Mouse (Mus musculus): Measurements from ENCODE around the gene Cryz.

The Cryz gene

DNA sequence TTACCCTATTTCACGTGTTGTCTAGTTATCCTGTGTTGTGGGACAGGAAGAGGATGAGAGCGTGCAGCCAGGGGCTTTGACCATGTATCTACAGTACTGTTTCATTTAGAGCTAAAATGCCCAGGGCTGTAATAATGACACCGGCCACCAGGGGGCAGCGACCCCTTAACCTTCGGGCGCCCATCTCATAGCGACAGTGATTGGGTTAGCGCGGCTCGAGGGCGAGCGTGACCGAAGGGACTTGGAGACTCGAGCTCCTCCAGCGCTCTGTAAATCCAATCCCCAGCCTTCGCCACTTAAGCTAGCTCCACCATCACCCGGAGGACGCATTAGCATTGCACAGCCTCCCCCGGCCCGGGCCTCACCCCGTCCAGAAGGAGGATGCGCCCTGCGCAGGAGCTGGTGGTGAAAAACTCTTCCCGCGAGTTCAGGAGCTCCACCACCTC, at the start of gene Cryz:
Gene Cryz (plus strand): TSS at position 224 of the 446 bp plus-strand sequence.
- DNase-seq (ENCODE audit: low spot score in 2 of 2): peak; percentile 87

GRCm38 (mm10) chr3:154547549-154548426, 48.7 kb upstream of the Cryz start:
- no peak for DNase-seq (ENCODE audit: low spot score in 2 of 2)

GRCm38 (mm10) chr3:154548868-154549301, 47.6 kb upstream of the Cryz start:
- DNase-seq (ENCODE audit: low spot score in 2 of 2): no peak

- no peak for DNase-seq (ENCODE audit: low spot score in 2 of 2)
These were observed 46.0 kb upstream of the Cryz start for GRCm38 (mm10) chr3:154550326-154551034.

DNA sequence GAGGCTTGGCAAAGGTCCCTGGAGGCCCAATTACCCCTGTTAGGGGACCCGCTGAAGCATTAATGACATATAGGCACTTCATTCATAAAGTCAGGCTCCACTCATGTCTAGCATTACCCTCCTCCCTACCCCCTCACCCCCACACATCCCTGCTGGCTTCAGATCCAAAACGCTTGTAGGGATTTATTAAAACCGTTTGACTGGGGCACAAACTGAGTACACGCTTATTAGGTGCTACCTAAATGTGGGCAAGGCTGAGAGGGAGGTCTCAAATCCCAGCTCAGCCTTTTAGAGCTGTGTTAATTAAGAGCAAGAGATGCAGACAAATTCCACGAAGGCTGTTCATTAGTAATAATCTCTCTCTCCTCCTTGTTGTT, 45.5 kb upstream of the Cryz start:
- DNase-seq (ENCODE audit: low spot score in 2 of 2): no peak

DNA sequence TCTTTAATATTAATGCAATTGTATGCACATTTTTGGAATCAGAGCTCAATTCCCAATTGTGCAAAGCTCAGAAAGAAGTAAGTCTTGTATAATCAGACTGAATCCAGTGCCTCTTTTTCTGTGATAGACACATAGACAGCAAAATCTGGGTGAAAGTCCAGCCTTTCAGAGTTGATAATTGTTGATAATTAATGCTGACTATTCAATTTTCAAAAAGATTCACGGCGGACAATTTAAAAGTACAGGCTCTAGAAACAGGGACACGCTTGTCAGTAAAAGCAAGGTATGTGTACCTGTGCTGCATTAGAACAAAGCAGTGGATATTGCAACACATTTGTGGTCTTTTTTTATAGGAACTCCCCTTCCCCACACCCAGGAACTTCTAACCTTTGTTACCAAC, 34.3 kb upstream of the Cryz start:
- no peak for DNase-seq (ENCODE audit: low spot score in 2 of 2)

DNA sequence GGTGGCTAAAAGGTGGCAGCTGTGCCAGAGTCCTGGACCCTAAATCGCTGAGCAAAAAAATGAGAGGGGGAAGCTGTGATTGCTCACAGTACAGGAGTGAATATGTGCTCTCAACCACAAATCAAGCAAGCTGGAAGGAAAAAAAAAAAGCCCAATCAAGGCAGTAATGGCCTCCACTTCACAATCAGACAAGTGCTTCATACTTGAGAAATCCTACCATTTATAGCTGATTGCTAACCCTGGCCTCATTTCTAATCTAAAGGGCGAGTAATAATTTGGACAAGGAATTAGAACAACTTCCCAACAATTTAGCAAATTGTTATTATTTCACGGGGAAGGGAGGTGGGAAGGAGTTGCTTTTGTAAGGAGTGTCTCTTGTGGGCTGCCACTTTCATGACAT, 31.1 kb upstream of the Cryz start:
- DNase-seq (ENCODE audit: low spot score in 2 of 2): no peak

DNA sequence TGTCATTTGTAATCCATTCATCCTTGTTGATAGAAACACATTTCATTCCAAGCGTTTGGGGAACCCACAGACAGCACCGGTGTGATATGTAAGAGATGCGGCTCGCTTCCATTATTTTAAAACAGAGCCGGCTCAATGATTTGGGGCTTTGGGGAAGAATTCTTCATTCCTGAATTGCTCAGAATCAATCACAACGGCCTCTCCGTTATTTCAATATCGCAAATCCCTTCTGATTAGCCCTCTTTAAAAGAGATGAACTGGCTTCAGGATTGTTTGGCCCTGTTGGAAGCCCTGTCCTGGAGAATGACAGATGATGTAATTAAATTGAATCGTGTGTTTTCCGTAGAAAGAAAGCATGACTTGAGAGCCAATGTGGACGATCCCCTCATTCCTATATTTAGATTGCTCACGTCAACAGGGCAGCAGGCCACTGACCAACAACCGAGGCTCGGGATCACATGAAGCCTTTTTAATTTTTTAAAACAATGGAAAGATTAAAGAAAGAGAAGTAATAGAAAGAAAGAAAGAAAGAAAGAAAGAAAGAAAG, 26.4 kb upstream of the Cryz start:
- DNase-seq (ENCODE audit: low spot score in 2 of 2): no peak

DNA sequence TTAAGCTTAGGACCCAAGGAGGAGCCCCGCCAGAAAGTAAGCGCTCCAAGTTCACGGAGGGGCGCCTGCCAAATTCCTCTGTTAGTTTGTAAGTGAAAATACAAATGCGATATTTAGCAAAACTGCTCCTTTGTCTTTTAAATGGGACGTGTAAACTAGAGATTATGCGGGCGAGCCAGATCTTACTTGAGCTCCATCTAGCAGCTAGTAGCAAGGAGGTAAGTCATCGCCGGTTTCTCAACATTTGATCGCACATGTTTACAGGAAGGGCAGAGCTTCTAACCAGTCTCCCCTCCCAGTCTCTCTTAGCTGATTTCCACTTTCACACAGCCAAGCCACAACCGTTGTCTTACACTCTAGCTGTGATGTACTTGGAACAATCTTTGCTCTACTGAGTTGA, 25.7 kb upstream of the Cryz start:
- no peak for DNase-seq (ENCODE audit: low spot score in 2 of 2)

DNA sequence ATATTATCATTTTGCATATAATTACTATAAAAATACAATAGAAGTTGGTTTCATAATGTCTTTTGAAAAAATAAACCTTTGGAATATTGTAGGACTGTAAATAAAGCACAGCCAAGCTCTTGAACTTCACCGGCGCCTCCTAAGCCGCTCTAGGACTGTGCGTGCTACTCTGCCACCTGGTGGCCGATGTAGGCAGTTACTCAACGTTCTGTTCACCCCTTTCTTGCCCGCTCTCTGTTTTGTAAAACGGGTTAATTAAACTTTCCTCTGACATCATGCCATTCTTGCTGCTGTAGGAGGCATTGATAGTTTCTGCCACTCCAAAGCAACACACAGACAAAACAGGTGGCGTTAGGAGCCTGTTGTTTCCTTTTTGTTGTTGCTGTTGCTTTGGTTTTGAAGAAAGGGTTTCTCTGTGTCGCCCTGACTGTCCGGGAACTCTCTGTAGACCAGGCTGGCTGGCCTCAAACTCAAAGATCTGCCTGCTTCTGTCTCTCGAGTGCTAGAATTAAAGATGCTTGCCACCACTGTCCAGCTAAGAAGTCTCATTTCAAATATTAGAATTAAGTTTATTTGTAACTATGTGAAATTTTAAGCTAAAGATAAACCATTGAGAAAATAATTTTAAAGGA, 24.1 kb upstream of the Cryz start:
- DNase-seq (ENCODE audit: low spot score in 2 of 2): peak; percentile 26 to 60

DNA sequence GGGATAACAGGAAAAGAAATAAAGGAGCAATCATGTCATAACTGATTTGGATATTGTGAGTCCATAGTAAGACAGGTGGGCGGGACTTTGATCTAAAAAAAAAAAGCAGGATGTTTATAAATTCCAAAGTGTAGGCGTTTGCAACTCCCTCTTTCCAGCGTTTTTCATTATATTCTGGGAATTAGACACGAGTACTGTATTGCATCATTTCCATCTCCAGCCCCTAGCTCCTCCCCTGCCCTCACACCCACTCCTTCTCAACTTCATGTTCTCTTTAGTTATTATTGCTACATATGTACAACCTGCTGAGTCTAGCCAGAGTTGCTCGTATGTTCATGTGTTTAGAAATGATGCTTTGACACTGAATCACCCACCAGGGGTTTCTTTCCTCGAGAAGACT, 22.8 kb upstream of the Cryz start:
- no peak for DNase-seq (ENCODE audit: low spot score in 2 of 2)

GRCm38 (mm10) chr3:154577895-154578294, 18.6 kb upstream of the Cryz start:
- no peak for DNase-seq (ENCODE audit: low spot score in 2 of 2)

GRCm38 (mm10) chr3:154584351-154584750, 12.2 kb upstream of the Cryz start:
- no peak for DNase-seq (ENCODE audit: low spot score in 2 of 2)

DNA sequence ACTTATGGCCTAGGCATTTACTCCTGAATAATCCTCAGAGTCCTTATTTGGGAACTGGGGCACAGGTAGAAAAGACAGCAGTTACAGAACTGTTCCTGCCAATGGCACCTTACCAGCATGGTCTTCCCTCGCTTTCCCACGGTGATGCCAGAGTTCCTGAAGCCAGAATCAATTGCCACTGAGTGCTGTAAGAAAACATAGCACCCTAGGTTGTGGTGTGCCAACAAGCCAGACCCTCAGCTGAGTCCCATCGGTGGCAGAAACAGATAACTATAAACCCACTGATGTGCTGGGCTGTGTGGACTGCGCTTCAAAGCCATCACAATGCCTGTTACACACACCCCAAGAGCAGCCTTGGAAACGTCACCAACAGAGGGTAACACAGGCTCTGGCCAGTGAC, 5.5 kb upstream of the Cryz start:
- no peak for DNase-seq (ENCODE audit: low spot score in 2 of 2)

GRCm38 (mm10) chr3:154591621-154592020, 4.9 kb upstream of the Cryz start:
- DNase-seq (ENCODE audit: low spot score in 2 of 2): no peak

DNA sequence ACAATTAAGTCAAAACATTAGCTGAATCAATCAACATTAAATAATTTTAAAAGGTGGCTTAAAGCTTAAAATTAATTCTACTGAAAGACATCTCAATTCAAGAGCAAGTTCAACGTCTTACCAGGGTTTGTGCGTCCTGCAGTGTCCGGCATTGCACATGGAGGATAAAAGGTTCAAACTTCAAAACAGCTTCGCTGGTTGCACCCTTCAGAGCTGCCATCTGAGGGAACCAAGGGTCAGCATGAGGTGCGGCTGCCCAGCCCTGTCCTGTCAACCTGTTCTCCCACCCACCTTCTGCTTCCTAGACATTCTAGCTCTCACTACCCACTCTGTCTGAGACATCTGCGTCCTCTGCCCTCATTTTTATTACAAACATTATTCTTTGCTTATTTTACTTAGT, 2.9 kb upstream of the Cryz start:
- no peak for DNase-seq (ENCODE audit: low spot score in 2 of 2)

GRCm38 (mm10) chr3:154594156-154594555, 2.4 kb upstream of the Cryz start:
- DNase-seq (ENCODE audit: low spot score in 2 of 2): no peak

- peak; percentile 97 to 99 for DNase-seq (ENCODE audit: low spot score in 2 of 2)
These were observed 533 bp downstream of the Cryz start, which contains the start of gene Tyw3 for GRCm38 (mm10) chr3:154596934-154597554. Gene Tyw3, minus strand, starts transcription at chr3:154597104.

GRCm38 (mm10) chr3:154597561-154597960, 1.1 kb downstream of the Cryz start:
- DNase-seq (ENCODE audit: low spot score in 2 of 2): no peak

GRCm38 (mm10) chr3:154602141-154602540, 5.6 kb downstream of the Cryz start:
- no peak for DNase-seq (ENCODE audit: low spot score in 2 of 2)

GRCm38 (mm10) chr3:154604871-154605270, 8.4 kb downstream of the Cryz start:
- DNase-seq (ENCODE audit: low spot score in 2 of 2): no peak

- DNase-seq (ENCODE audit: low spot score in 2 of 2): no peak
These were observed 11.4 kb downstream of the Cryz start for GRCm38 (mm10) chr3:154607896-154608295.
